Mouse (Mus musculus): Measurements from ENCODE around the gene Slc36a4.

DNA sequence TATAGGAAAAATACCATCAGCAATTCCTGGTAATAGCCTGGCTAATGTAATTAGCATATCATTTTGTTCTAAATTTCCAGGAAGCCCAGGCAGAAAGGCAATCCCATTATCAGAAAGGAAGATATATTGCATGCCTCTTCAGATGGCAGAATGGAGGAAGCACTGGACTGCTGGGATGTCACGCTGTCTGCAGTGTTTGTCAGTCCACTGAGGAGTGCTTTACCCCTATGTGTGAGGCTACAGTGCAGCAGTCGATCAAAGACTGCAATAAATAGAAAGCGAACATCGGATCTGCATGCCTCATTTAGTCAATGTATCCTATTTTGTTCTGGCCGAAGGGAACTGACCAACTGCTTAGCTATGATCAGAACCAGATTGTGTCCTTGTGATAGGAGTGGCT, 57.3 kb downstream of the Slc36a4 start:
- TF ChIP-seq CTCF (IDR thresholded peaks at IDR 0.05; ENCODE audit: insufficient read depth, low read depth, low read length) (no peak), POLR2A (IDR thresholded peaks at IDR 0.05; ENCODE audit: insufficient read depth, low read depth, low read length) (no peak)
